Comparison of ENCODE assay signal across 8 mouse cellular contexts in genomic region chr11:86578809-86579730, GRCm38 (mm10). TPM values are rescaled to one million over a fixed set of nuclear protein-coding genes. Genes with fewer than 3 reads are reported as not detected.
DNase-seq lines count a peak whose midpoint lies in the region; ATAC-seq and TF ChIP-seq lines count a peak whose summit lies in the region.

No protein-coding gene starts in this region.

- DNase-seq in layer of hippocampus, adult 2 months (ENCODE audit: low spot score in 2 of 2) = no peak
- DNase-seq in layer of hippocampus, postnatal 10 days (ENCODE audit: low spot score in 2 of 2) = no peak
- peak; percentile 85 for DNase-seq in adrenal gland, adult 2 months
- DNase-seq in forebrain, embryonic 11.5 days (ENCODE audit: low spot score) = no peak
- no peak for DNase-seq in layer of hippocampus, adult 8-10 months (ENCODE audit: low spot score in 2 of 2)

- no peaks in the 10 kb centered on the region for H3K9me3 ChIP-seq in heart, embryonic 13.5 days
- H3K9me3 ChIP-seq in limb, embryonic 15.5 days = no peaks in the 10 kb centered on the region
- H3K9me3 ChIP-seq in forebrain, embryonic 11.5 days (ENCODE audit: control insufficient read depth, low read length) = no peaks in the 10 kb centered on the region

- H3K27me3 ChIP-seq in heart, embryonic 13.5 days (replicated peaks) = no peaks in the 10 kb centered on the region
- H3K27me3 ChIP-seq in limb, embryonic 15.5 days = no peaks in the 10 kb centered on the region
- H3K27me3 ChIP-seq in forebrain, embryonic 11.5 days (ENCODE audit: control insufficient read depth, insufficient read depth, low read length) = no peaks in the 10 kb centered on the region

- WGBS in heart, embryonic 13.5 days = 59% methylated on average over 25 of the region's 25 CpGs
- 76% methylated on average over 25 of the region's 25 CpGs for WGBS in limb, embryonic 15.5 days
- WGBS in forebrain, embryonic 11.5 days = 81% methylated on average over 25 of the region's 25 CpGs

- no peak overlapping the region for H3K4me3 ChIP-seq in layer of hippocampus, adult 2 months
- no peak overlapping the region for H3K4me3 ChIP-seq in heart, embryonic 13.5 days
- H3K4me3 ChIP-seq in limb, embryonic 15.5 days = no peak overlapping the region
- H3K4me3 ChIP-seq in forebrain, embryonic 11.5 days (ENCODE audit: low read depth, low read length) = no peak overlapping the region

- TF ChIP-seq CTCF in layer of hippocampus, adult 2 months (conservative IDR thresholded peaks at IDR 0.05) = no peak

- H3K4me2 ChIP-seq in heart, embryonic 13.5 days = no peak overlapping the region
- no peak overlapping the region for H3K4me2 ChIP-seq in limb, embryonic 15.5 days
- H3K4me2 ChIP-seq in forebrain, embryonic 11.5 days (ENCODE audit: low read depth, low read length, severe bottlenecking) = no peak overlapping the region

- peak overlapping the region; percentile 80 for H3K27ac ChIP-seq in layer of hippocampus, adult 2 months
- peak overlapping the region; percentile 50 for H3K27ac ChIP-seq in heart, embryonic 13.5 days (replicated peaks)
- peak overlapping the region; percentile 38; the same call in 1 of the 2 replicates for H3K27ac ChIP-seq in limb, embryonic 15.5 days
- no peak overlapping the region for H3K27ac ChIP-seq in forebrain, embryonic 11.5 days (ENCODE audit: low read depth, low read length)

- ATAC-seq in heart, embryonic 13.5 days (ENCODE audit: extremely low read depth, insufficient number of reproducible peaks, low FRiP score, low TSS enrichment) = no peak
- ATAC-seq in limb, embryonic 15.5 days (ENCODE audit: insufficient number of reproducible peaks, low FRiP score, low TSS enrichment, low read depth) = no peak
- peak; percentile 56 for ATAC-seq in neutrophil, adult 5-6 weeks (ENCODE audit: extremely low read depth, insufficient number of reproducible peaks, low FRiP score, poor library complexity, severe bottlenecking)
- no peak for ATAC-seq in forebrain, embryonic 11.5 days (replicated peaks; ENCODE audit: low FRiP score)

- H3K36me3 ChIP-seq in heart, embryonic 13.5 days = peaks cover 8% of the 10 kb centered on the region; the same call in 1 of the 2 replicates
- no peaks in the 10 kb centered on the region for H3K36me3 ChIP-seq in limb, embryonic 15.5 days
- no peaks in the 10 kb centered on the region for H3K36me3 ChIP-seq in forebrain, embryonic 11.5 days (ENCODE audit: control insufficient read depth, insufficient read depth, low read length)

- H3K9ac ChIP-seq in heart, embryonic 13.5 days = no peak overlapping the region
- no peak overlapping the region for H3K9ac ChIP-seq in limb, embryonic 15.5 days
- H3K9ac ChIP-seq in forebrain, embryonic 11.5 days (ENCODE audit: low read length) = no peak overlapping the region

- peaks cover 80% of the 10 kb centered on the region for H3K4me1 ChIP-seq in heart, embryonic 13.5 days
- H3K4me1 ChIP-seq in limb, embryonic 15.5 days = peaks cover 18% of the 10 kb centered on the region
- no peaks in the 10 kb centered on the region for H3K4me1 ChIP-seq in forebrain, embryonic 11.5 days (replicated peaks; ENCODE audit: control insufficient read depth, insufficient read depth, low read length)

RNA-seq across cellular contexts. Expression of gene Tubd1, which starts 34.3 kb away (rescaled TPM):
- 1 to 10 TPM; 6.0 to 8.2 TPM for total RNA-seq in layer of hippocampus, adult 2 months (2021)
- total RNA-seq in layer of hippocampus, postnatal 10 days (2021) = 1 to 10 TPM; 6.4 to 7.2 TPM
- total RNA-seq in adrenal gland, adult 2 months (2021) = 1 to 10 TPM; 6.6 to 8.1 TPM
- 1.2 and 1.7 TPM in 2 replicates for polyA plus RNA-seq in adrenal gland, adult 2 months (2012; rRNA removed)
- polyA plus RNA-seq in heart, embryonic 13.5 days (2015; fragmentation: Nextera tagmentation; extraction: Ambion mirVana) = 11.5 and 11.9 TPM in 2 replicates
- polyA plus RNA-seq in limb, embryonic 15.5 days (2015; fragmentation: Nextera tagmentation; extraction: Ambion mirVana) = 11.1 and 11.3 TPM in 2 replicates
- total RNA-seq in neutrophil, adult 5-6 weeks (2017) = 6.4 and 6.9 TPM in 2 replicates
- polyA plus RNA-seq in forebrain, embryonic 11.5 days (2014; fragmentation: Nextera tagmentation; extraction: Ambion mirVana) = 13.9 TPM in 2 replicates
- 1 to 10 TPM; 5.2 to 7.9 (median 7.1) TPM for total RNA-seq in layer of hippocampus, adult 8-10 months (2022)

RNA-seq across cellular contexts. Expression of gene Rps6kb1, which starts 34.5 kb away (rescaled TPM):
- 10 to 100 TPM; 43.8 to 44.2 TPM for total RNA-seq in layer of hippocampus, adult 2 months (2021)
- total RNA-seq in layer of hippocampus, postnatal 10 days (2021) = 10 to 100 TPM; 49.8 to 52.9 TPM
- total RNA-seq in adrenal gland, adult 2 months (2021) = 10 to 100 TPM; 38.1 to 39.8 TPM
- polyA plus RNA-seq in adrenal gland, adult 2 months (2012; rRNA removed) = 3.3 and 4.0 TPM in 2 replicates
- 39.6 and 41.2 TPM in 2 replicates for polyA plus RNA-seq in heart, embryonic 13.5 days (2015; fragmentation: Nextera tagmentation; extraction: Ambion mirVana)
- polyA plus RNA-seq in limb, embryonic 15.5 days (2015; fragmentation: Nextera tagmentation; extraction: Ambion mirVana) = 73.2 and 74.5 TPM in 2 replicates
- total RNA-seq in neutrophil, adult 5-6 weeks (2017) = 52.5 and 55.4 TPM in 2 replicates
- polyA plus RNA-seq in forebrain, embryonic 11.5 days (2014; fragmentation: Nextera tagmentation; extraction: Ambion mirVana) = 62.2 and 66.4 TPM in 2 replicates
- total RNA-seq in layer of hippocampus, adult 8-10 months (2022) = 10 to 100 TPM; 36.8 to 41.2 (median 39.4) TPM
